Mouse (Mus musculus) bone marrow, adult 2 months (tissue): ENCODE data around the gene Pafah1b2.

Experiments used
- CTCF ChIP-seq: fragments of 200-500 bp; IDR thresholded peaks from 2 replicates; pipeline ENCODE4 v1.5.1; 2011; ENCODE audit warnings: low read length, control low read depth; ENCODE audit not compliant: control insufficient read depth, insufficient read depth
- POLR2A ChIP-seq: fragments of 200-500 bp; IDR thresholded peaks from 2 replicates; pipeline ENCODE4 v1.6.1; 2011; ENCODE audit warnings: low read depth, mild to moderate bottlenecking, control low read depth, low read length, borderline replicate concordance; ENCODE audit not compliant: control insufficient read depth

DNA sequence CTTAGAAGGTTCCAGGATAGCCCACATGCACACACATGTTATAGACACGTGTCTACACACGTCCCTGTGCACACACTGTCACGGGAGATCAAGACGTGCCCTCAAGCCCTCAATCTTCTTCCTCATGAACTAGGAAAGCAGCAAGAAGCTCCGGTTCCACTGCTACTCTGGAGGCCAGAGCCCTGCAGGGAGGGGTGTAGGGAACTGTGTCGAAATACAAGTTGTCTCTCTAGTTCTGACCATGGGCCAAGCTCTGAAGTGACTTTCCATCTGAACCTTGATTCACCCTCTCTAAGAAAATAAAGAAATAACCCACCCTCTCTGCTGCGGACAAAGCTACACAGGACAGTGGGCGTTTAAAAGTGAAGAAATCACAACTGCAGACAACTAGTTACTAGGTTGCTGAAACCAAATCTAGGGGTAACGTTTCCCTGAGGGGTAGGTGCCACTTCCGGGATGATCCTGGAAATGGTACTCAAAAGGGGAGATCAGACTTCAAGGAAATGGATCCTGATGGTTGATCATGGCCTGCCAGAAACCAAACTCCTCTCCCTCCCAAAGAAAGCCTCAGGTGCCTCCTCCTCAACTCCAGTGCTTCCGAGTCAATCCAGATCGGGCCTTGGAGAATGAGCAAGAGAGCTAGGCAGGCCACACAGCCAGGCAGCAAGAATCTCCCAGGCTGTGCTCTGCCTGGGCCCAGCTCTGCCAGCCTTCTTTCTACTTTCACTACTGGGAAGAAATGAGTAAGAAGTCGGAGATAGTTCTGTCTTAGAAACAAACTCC is 58.8 kb downstream of the Pafah1b2 start:
- no peak for TF ChIP-seq CTCF
- TF ChIP-seq POLR2A, result no peak
